Mouse (Mus musculus) limb, embryonic 14.5 days (tissue): ENCODE results near the gene Capn5. TPM values are rescaled to one million over a fixed set of nuclear protein-coding genes. Genes with fewer than 3 reads are reported as not detected.

Source experiments
- ATAC-seq: fragments of 200-750 bp; cut with Nextera tagmentation; 2 replicates; pipeline ENCODE4 v1.8.0; 2017; ENCODE audit warnings: low read depth, moderate number of reproducible peaks, moderate TSS enrichment; ENCODE audit not compliant: low FRiP score
- DNase-seq: peaks from one replicate; pipeline ENCODE4 v3.0.0-alpha.2; 2015; ENCODE audit warnings: low spot score
- H3K27ac ChIP-seq: fragments of 300-500 bp; sonication (generic); replicated peaks from 2 replicates; pipeline ENCODE4 v1.5.1; 2014; ENCODE audit warnings: low read depth, mild to moderate bottlenecking, low read length, moderate library complexity, mixed read lengths
- H3K27me3 ChIP-seq: fragments of 300-500 bp; sonication (generic); 2 replicates; pipeline ENCODE4 v1.6.1; 2014; ENCODE audit warnings: low read length, mixed read lengths; ENCODE audit not compliant: control insufficient read depth, insufficient read depth
- H3K36me3 ChIP-seq: fragments of 300-500 bp; sonication (generic); 2 replicates; pipeline ENCODE4 v1.6.1; 2014; ENCODE audit warnings: mild to moderate bottlenecking, low read length, moderate library complexity, mixed read lengths; ENCODE audit not compliant: control insufficient read depth, insufficient read depth
- H3K4me1 ChIP-seq: fragments of 300-500 bp; sonication (generic); 2 replicates; pipeline ENCODE4 v1.6.1; 2014; ENCODE audit warnings: antibody characterized with exemption, low read length, mixed read lengths; ENCODE audit not compliant: control insufficient read depth, insufficient read depth
- H3K4me2 ChIP-seq: fragments of 300-500 bp; sonication (generic); replicated peaks from 2 replicates; pipeline ENCODE4 v1.6.1; 2014; ENCODE audit warnings: low read depth, mild to moderate bottlenecking, low read length, moderate library complexity; ENCODE audit not compliant: severe bottlenecking
- H3K4me3 ChIP-seq: fragments of 300-500 bp; sonication (generic); replicated peaks from 2 replicates; pipeline ENCODE4 v1.5.1; 2014; ENCODE audit warnings: low read length
- H3K9ac ChIP-seq: fragments of 300-500 bp; sonication (generic); 2 replicates; pipeline ENCODE4 v1.6.1; 2014; ENCODE audit warnings: mild to moderate bottlenecking, low read depth, low read length, moderate library complexity; ENCODE audit not compliant: severe bottlenecking
- H3K9me3 ChIP-seq: fragments of 300-500 bp; sonication (generic); 2 replicates; pipeline ENCODE4 v1.6.1; 2016; ENCODE audit warnings: low read length; ENCODE audit not compliant: control insufficient read depth
- POLR2A ChIP-seq: fragments of 200-500 bp; IDR thresholded peaks from 2 replicates; pipeline ENCODE4 v1.8.0; 2012; ENCODE audit warnings: inconsistent platforms, mild to moderate bottlenecking, moderate library complexity, borderline replicate concordance; ENCODE audit not compliant: insufficient read depth, insufficient read length; ENCODE audit errors: extremely low read depth
- WGBS: fragments of 180-500 bp; shearing (Covaris S2); extraction: QIAGEN DNeasy Blood & Tissue Kit; methylation state at CpG from one replicate; pipeline ENCODE4 v1.1.7; 2014; 5-methylcytosine and 5-hydroxymethylcytosine counted together
- polyA plus RNA-seq, 2 experiments: library from polyadenylated mRNA; depleted of rRNA in 1 of 2; stranded (reverse) in 1 of 2; unstranded in 1 of 2; fragments of >200 nt; fragmentation: Nextera tagmentation in 1 of 2; extraction: Ambion mirVana in 1 of 2; gene quantifications; 2 replicates each; pipeline versions ENCODE4 v1.2.1 to v1.2.3; 2012 to 2014

The Capn5 gene
- polyA plus RNA-seq, 2 experiments = 6.5 to 9.6 TPM

DNA sequence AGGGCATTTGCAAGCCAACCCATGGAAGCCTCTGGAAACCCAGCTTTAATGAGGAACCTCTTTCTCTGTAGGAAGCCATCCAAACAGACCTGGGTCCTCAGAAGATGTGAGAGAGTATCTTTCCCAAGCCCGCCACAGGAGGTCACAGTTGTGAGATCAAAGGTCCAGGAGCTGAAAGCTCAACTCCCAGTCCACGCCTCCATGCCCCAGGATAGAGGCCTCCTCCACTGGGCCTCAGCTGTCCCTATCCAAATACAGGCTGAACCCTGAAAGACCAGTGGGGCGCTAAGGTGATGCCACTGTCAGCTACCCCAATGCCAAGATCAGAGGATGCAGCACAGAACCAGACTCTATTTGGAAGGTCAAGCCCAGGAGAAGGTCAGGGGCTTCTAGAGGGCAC, 35.4 kb downstream of the Capn5 start:
- H3K27ac ChIP-seq = no peak overlapping the region
- no peaks in the 10 kb centered on the region; the same call in 1 of the 2 replicates for H3K4me1 ChIP-seq
- no peak for DNase-seq
- 63% methylated on average over 3 of the region's 3 CpGs for WGBS
- no peak for ATAC-seq
- no peak overlapping the region for H3K4me2 ChIP-seq
- H3K36me3 ChIP-seq = no peaks in the 10 kb centered on the region
- H3K4me3 ChIP-seq = no peak overlapping the region
- no peaks in the 10 kb centered on the region for H3K9me3 ChIP-seq
- no peaks in the 10 kb centered on the region for H3K27me3 ChIP-seq
- no peak overlapping the region for H3K9ac ChIP-seq
- TF ChIP-seq POLR2A = no peak

DNA sequence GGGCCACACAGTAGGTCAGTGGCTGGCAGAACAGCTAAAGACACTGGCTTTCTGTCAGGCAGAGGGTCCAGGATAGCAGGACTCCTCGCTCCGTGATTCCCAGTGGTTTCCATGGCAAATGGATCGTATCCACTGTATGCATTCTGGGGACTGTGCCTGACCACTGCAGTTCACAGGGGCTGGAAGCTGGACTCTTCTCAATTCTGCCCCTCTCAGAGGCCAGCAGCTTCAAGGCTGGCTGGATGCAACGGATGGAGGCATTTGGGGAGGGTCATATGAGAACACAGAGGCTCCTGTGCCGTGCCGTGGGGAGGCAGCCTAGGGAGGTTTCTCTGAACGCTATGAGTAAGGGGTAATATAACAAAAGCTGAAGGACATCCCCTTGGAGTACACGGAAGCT, 35.8 kb downstream of the Capn5 start:
- no peaks in the 10 kb centered on the region for H3K27me3 ChIP-seq
- H3K4me1 ChIP-seq = no peaks in the 10 kb centered on the region; the same call in 1 of the 2 replicates
- 66% methylated on average over 8 of the region's 8 CpGs for WGBS
- DNase-seq (no peak), ATAC-seq (no peak)
- TF ChIP-seq POLR2A = no peak
- H3K27ac ChIP-seq = no peak overlapping the region
- H3K4me2 ChIP-seq = no peak overlapping the region
- H3K9ac ChIP-seq = no peak overlapping the region
- no peak overlapping the region for H3K4me3 ChIP-seq
- no peaks in the 10 kb centered on the region for H3K36me3 ChIP-seq
- H3K9me3 ChIP-seq = no peaks in the 10 kb centered on the region

DNA sequence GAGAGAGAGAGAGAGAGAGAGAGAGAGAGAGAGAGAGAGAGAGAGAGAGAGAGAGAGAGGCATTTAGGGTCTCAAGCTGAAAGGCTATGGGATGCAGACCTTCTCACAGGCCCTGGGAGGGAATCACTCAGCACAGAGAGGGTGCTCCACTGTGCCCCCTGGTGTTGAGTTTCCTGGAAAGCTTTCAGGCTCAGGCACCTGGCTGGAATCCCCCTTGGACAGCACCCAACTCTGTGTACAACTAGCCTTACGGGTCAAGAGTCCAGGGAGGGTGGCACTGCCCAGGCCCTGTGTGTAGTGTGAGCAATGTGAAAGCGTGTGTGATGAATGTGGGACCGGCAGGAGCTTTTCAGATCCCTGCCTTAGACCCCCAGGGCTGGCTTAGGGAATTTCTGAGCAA, 36.9 kb downstream of the Capn5 start:
- Histone ChIP-seq H3K4me1 (no peaks in the 10 kb centered on the region; the same call in 1 of the 2 replicates), H3K27ac (no peak overlapping the region), H3K4me3 (no peak overlapping the region), H3K9ac (no peak overlapping the region), H3K4me2 (no peak overlapping the region), H3K36me3 (no peaks in the 10 kb centered on the region), H3K9me3 (no peaks in the 10 kb centered on the region), H3K27me3 (no peaks in the 10 kb centered on the region)
- ATAC-seq (no peak), DNase-seq (no peak)
- TF ChIP-seq POLR2A = no peak
- 60% methylated on average over 3 of the region's 3 CpGs for WGBS

DNA sequence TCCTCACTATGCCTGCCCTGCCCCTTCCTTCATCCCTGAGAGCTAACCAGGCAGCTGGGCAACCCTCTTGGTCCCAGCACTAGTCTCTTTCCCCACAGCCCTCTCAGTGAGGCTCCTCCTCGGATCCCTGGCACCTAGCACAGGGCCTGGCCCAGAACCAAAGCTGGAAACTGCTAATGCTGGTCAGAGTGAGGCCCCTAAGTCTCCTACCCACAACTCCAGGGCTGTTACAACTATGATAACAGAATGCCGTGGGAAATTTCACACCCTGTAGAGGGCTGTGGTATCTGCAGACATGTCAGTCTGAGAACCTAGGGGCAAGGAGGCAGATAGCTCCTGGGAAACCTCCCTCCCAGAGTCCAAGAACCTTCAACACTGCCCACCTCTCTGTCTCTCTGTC, 37.5 kb downstream of the Capn5 start:
- TF ChIP-seq POLR2A = no peak

DNA sequence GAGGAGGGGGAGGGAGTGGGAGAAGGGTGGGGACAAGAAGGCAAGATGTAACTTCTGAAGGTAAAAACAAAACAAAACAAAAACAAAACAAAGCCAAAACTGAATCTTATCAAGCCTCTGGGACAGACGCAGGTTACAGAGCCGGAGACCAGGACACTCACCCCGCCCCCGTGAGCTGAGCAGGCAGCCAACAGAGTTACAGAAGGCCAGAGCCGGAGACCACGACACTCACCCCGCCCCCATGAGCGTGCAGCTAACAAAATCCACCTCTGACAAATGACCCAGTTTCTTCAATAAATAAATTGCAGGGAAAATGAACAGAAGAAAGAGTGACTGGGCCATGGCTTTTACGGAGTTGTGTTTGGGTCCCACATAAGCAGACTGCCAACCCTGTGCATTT, 38.9 kb downstream of the Capn5 start:
- Histone ChIP-seq H3K27ac (no peak overlapping the region), H3K9me3 (no peaks in the 10 kb centered on the region), H3K4me1 (no peaks in the 10 kb centered on the region; the same call in 1 of the 2 replicates), H3K27me3 (no peaks in the 10 kb centered on the region), H3K4me2 (no peak overlapping the region), H3K4me3 (no peak overlapping the region), H3K9ac (no peak overlapping the region), H3K36me3 (no peaks in the 10 kb centered on the region)
- no peak for TF ChIP-seq POLR2A
- ATAC-seq = no peak
- no peak for DNase-seq
- 16% methylated on average over 9 of the region's 9 CpGs for WGBS

More for the DNA sequence above, 37.5 kb downstream of the Capn5 start:
- WGBS = 15% methylated on average over 2 of the region's 2 CpGs
- Histone ChIP-seq H3K4me1 (no peaks in the 10 kb centered on the region; the same call in 1 of the 2 replicates), H3K36me3 (no peaks in the 10 kb centered on the region), H3K4me2 (no peak overlapping the region), H3K27ac (no peak overlapping the region), H3K4me3 (no peak overlapping the region), H3K27me3 (no peaks in the 10 kb centered on the region), H3K9ac (no peak overlapping the region), H3K9me3 (no peaks in the 10 kb centered on the region)
- no peak for DNase-seq
- no peak for ATAC-seq

DNA sequence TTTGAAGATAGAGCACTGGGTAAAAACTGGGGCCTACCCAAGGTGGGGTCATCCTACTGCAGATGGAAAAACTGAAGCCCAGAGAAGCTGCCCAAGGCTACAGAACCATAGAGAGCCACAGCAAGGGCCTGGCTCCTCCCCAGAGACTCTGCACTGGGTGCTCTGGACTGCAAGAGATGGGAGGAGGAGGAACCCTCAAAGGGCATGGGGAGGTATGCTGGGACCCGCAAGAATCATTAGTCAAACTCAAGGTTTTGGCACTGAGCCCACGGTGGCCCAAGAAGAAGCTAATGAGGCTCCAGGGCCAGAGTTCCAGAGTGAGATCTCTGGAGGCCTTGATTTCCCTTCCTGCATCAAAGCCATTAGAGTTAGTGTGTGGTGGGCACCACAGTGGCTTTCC, 40.1 kb downstream of the Capn5 start:
- Histone ChIP-seq H3K9me3 (no peaks in the 10 kb centered on the region), H3K4me3 (no peak overlapping the region), H3K4me1 (no peaks in the 10 kb centered on the region; the same call in 1 of the 2 replicates), H3K36me3 (no peaks in the 10 kb centered on the region), H3K27me3 (no peaks in the 10 kb centered on the region), H3K4me2 (no peak overlapping the region), H3K27ac (no peak overlapping the region), H3K9ac (no peak overlapping the region)
- ATAC-seq (no peak), DNase-seq (no peak)
- TF ChIP-seq POLR2A = no peak
- 70% methylated on average over 2 of the region's 2 CpGs for WGBS
